Mouse (Mus musculus): ENCODE measurements around the gene Lrp6. TPM values are rescaled to one million over a fixed set of nuclear protein-coding genes. Genes with fewer than 3 reads are reported as not detected.

Gene Lrp6
- polyA plus RNA-seq, 1 experiment: 8.4 TPM

- Histone ChIP-seq H3K4me2 (ENCODE audit: low read depth) (peak overlapping the region; percentile 9), H3K27me3 (ENCODE audit: control insufficient read depth, insufficient read depth, insufficient read length) (no peaks in the 10 kb centered on the region), H3K4me3 (no peak overlapping the region), H3K36me3 (ENCODE audit: control insufficient read depth, insufficient read depth) (no peaks in the 10 kb centered on the region), H3K79me2 (ENCODE audit: control insufficient read depth, insufficient read depth) (peaks cover 90% of the 10 kb centered on the region), H3ac (ENCODE audit: control insufficient read depth, insufficient read length) (no peak overlapping the region)
- no peak for TF ChIP-seq TCF12 (IDR thresholded peaks at IDR 0.05; ENCODE audit: insufficient read depth, poor library complexity, severe bottlenecking)
- TF ChIP-seq POLR2AphosphoS2 (IDR thresholded peaks at IDR 0.05; ENCODE audit: insufficient read length, low read depth): no peak
- TF ChIP-seq CEBPB (IDR thresholded peaks at IDR 0.05; ENCODE audit: insufficient read depth, poor library complexity, severe bottlenecking): no peak
- TF ChIP-seq MYOD1 (IDR thresholded peaks at IDR 0.05; ENCODE audit: control insufficient read depth in 1 of 3, insufficient read length in 2 of 3, low read depth in 2 of 3): no peak
- no peak for TF ChIP-seq TCF3 (IDR thresholded peaks at IDR 0.05; ENCODE audit: insufficient read length, low read depth)
- no peak for TF ChIP-seq POLR2A (IDR thresholded peaks at IDR 0.05; ENCODE audit: insufficient read length, low read depth)
- TF ChIP-seq MYOG (IDR thresholded peaks at IDR 0.05; ENCODE audit: control insufficient read depth in 1 of 3, insufficient read depth in 1 of 3, insufficient read length in 2 of 3, low read depth in 2 of 3): no peak
- TF ChIP-seq REST (IDR thresholded peaks at IDR 0.05; ENCODE audit: insufficient read depth, insufficient read length): no peak
- no peak for TF ChIP-seq USF1 (IDR thresholded peaks at IDR 0.05; ENCODE audit: low read depth)
- TF ChIP-seq E2F4 (IDR thresholded peaks at IDR 0.05; ENCODE audit: insufficient read depth): no peak
- no peak for TF ChIP-seq MAX (IDR thresholded peaks at IDR 0.05; ENCODE audit: low read depth)
Observed at GRCm38 (mm10) chr6:134551007-134551406, 15.8 kb downstream of the Lrp6 start.

- TF ChIP-seq MAX (IDR thresholded peaks at IDR 0.05; ENCODE audit: low read depth): no peak
- TF ChIP-seq USF1 (IDR thresholded peaks at IDR 0.05; ENCODE audit: low read depth): no peak
- no peak for TF ChIP-seq MYOG (IDR thresholded peaks at IDR 0.05; ENCODE audit: control insufficient read depth in 1 of 3, insufficient read depth in 1 of 3, insufficient read length in 2 of 3, low read depth in 2 of 3)
- TF ChIP-seq POLR2AphosphoS2 (IDR thresholded peaks at IDR 0.05; ENCODE audit: insufficient read length, low read depth): no peak
- no peak for TF ChIP-seq REST (IDR thresholded peaks at IDR 0.05; ENCODE audit: insufficient read depth, insufficient read length)
- TF ChIP-seq SRF (IDR thresholded peaks at IDR 0.05; ENCODE audit: control insufficient read depth, insufficient read length, low read depth): no peak
- no peak for TF ChIP-seq E2F4 (IDR thresholded peaks at IDR 0.05; ENCODE audit: insufficient read depth)
- no peak for TF ChIP-seq TCF12 (IDR thresholded peaks at IDR 0.05; ENCODE audit: insufficient read depth, poor library complexity, severe bottlenecking)
- TF ChIP-seq POLR2A (IDR thresholded peaks at IDR 0.05; ENCODE audit: insufficient read length, low read depth): no peak
- TF ChIP-seq MYOD1 (IDR thresholded peaks at IDR 0.05; ENCODE audit: control insufficient read depth in 1 of 3, insufficient read length in 2 of 3, low read depth in 2 of 3): no peak
- TF ChIP-seq CEBPB (IDR thresholded peaks at IDR 0.05; ENCODE audit: insufficient read depth, poor library complexity, severe bottlenecking): no peak
- no peak for TF ChIP-seq TCF3 (IDR thresholded peaks at IDR 0.05; ENCODE audit: insufficient read length, low read depth)
- Histone ChIP-seq H3K4me3 (no peak overlapping the region), H3K36me3 (ENCODE audit: control insufficient read depth, insufficient read depth) (no peaks in the 10 kb centered on the region), H3K27me3 (ENCODE audit: control insufficient read depth, insufficient read depth, insufficient read length) (no peaks in the 10 kb centered on the region), H3ac (ENCODE audit: control insufficient read depth, insufficient read length) (no peak overlapping the region), H3K4me2 (ENCODE audit: low read depth) (no peak overlapping the region), H3K79me2 (ENCODE audit: control insufficient read depth, insufficient read depth) (peaks cover 90% of the 10 kb centered on the region)
Observed at GRCm38 (mm10) chr6:134550396-134550795, 16.4 kb downstream of the Lrp6 start.

GRCm38 (mm10) chr6:134544843-134545242 lies 21.9 kb downstream of the Lrp6 start:
- TF ChIP-seq MYOD1 (IDR thresholded peaks at IDR 0.05; ENCODE audit: control insufficient read depth in 1 of 3, insufficient read length in 2 of 3, low read depth in 2 of 3) (peak in 1 of 3 experiments; percentile 49), CEBPB (IDR thresholded peaks at IDR 0.05; ENCODE audit: insufficient read depth, poor library complexity, severe bottlenecking) (no peak)
- Histone ChIP-seq H3ac (ENCODE audit: control insufficient read depth, insufficient read length) (no peak overlapping the region), H3K4me2 (ENCODE audit: low read depth) (peak overlapping the region; percentile 18), H3K27me3 (ENCODE audit: control insufficient read depth, insufficient read depth, insufficient read length) (no peaks in the 10 kb centered on the region), H3K79me2 (ENCODE audit: control insufficient read depth, insufficient read depth) (peaks cover 94% of the 10 kb centered on the region), H3K36me3 (ENCODE audit: control insufficient read depth, insufficient read depth) (peaks cover 7% of the 10 kb centered on the region), H3K4me3 (no peak overlapping the region)

- Histone ChIP-seq H3K4me2 (ENCODE audit: low read depth) (peak overlapping the region; percentile 31), H3K4me3 (no peak overlapping the region), H3ac (ENCODE audit: control insufficient read depth, insufficient read length) (no peak overlapping the region), H3K36me3 (ENCODE audit: control insufficient read depth, insufficient read depth) (peaks cover 7% of the 10 kb centered on the region), H3K79me2 (ENCODE audit: control insufficient read depth, insufficient read depth) (peaks cover 95% of the 10 kb centered on the region), H3K27me3 (ENCODE audit: control insufficient read depth, insufficient read depth, insufficient read length) (no peaks in the 10 kb centered on the region)
- TF ChIP-seq MAX (IDR thresholded peaks at IDR 0.05; ENCODE audit: low read depth) (no peak), POLR2AphosphoS2 (IDR thresholded peaks at IDR 0.05; ENCODE audit: insufficient read length, low read depth) (no peak), SRF (IDR thresholded peaks at IDR 0.05; ENCODE audit: control insufficient read depth, insufficient read length, low read depth) (no peak), POLR2A (IDR thresholded peaks at IDR 0.05; ENCODE audit: insufficient read length, low read depth) (no peak), CEBPB (IDR thresholded peaks at IDR 0.05; ENCODE audit: insufficient read depth, poor library complexity, severe bottlenecking) (no peak), USF1 (IDR thresholded peaks at IDR 0.05; ENCODE audit: low read depth) (peak; percentile 47), TCF3 (IDR thresholded peaks at IDR 0.05; ENCODE audit: insufficient read length, low read depth) (no peak)
Observed at GRCm38 (mm10) chr6:134544093-134544492, 22.7 kb downstream of the Lrp6 start.

GRCm38 (mm10) chr6:134543607-134544006 lies 23.2 kb downstream of the Lrp6 start:
- TF ChIP-seq TCF3 (IDR thresholded peaks at IDR 0.05; ENCODE audit: insufficient read length, low read depth) (no peak), USF1 (IDR thresholded peaks at IDR 0.05; ENCODE audit: low read depth) (no peak), REST (IDR thresholded peaks at IDR 0.05; ENCODE audit: insufficient read depth, insufficient read length) (no peak), MYOG (IDR thresholded peaks at IDR 0.05; ENCODE audit: control insufficient read depth in 1 of 3, insufficient read depth in 1 of 3, insufficient read length in 2 of 3, low read depth in 2 of 3) (no peak), POLR2A (IDR thresholded peaks at IDR 0.05; ENCODE audit: insufficient read length, low read depth) (no peak), CEBPB (IDR thresholded peaks at IDR 0.05; ENCODE audit: insufficient read depth, poor library complexity, severe bottlenecking) (no peak), POLR2AphosphoS2 (IDR thresholded peaks at IDR 0.05; ENCODE audit: insufficient read length, low read depth) (no peak), MAX (IDR thresholded peaks at IDR 0.05; ENCODE audit: low read depth) (no peak), SRF (IDR thresholded peaks at IDR 0.05; ENCODE audit: control insufficient read depth, insufficient read length, low read depth) (no peak), TCF12 (IDR thresholded peaks at IDR 0.05; ENCODE audit: insufficient read depth, poor library complexity, severe bottlenecking) (no peak), MYOD1 (IDR thresholded peaks at IDR 0.05; ENCODE audit: control insufficient read depth in 1 of 3, insufficient read length in 2 of 3, low read depth in 2 of 3) (no peak), E2F4 (IDR thresholded peaks at IDR 0.05; ENCODE audit: insufficient read depth) (no peak)
- Histone ChIP-seq H3K4me2 (ENCODE audit: low read depth) (peak overlapping the region; percentile 31), H3K27me3 (ENCODE audit: control insufficient read depth, insufficient read depth, insufficient read length) (no peaks in the 10 kb centered on the region), H3K79me2 (ENCODE audit: control insufficient read depth, insufficient read depth) (peaks cover 95% of the 10 kb centered on the region), H3K4me3 (no peak overlapping the region), H3K36me3 (ENCODE audit: control insufficient read depth, insufficient read depth) (peaks cover 7% of the 10 kb centered on the region), H3ac (ENCODE audit: control insufficient read depth, insufficient read length) (no peak overlapping the region)

Measured in myocyte (in vitro differentiated cells).